Mouse (Mus musculus): ENCODE measurements around the gene Rara.

GRCm38 (mm10) chr11:98960313-98960906, 32.8 kb downstream of the Rara start:
- TF ChIP-seq CTCF (conservative IDR thresholded peaks at IDR 0.05; ENCODE audit: low read length) (no peak), NANOG (IDR thresholded peaks at IDR 0.05; ENCODE audit: borderline replicate concordance, low read length) (no peak), POU5F1 (IDR thresholded peaks at IDR 0.05; ENCODE audit: borderline replicate concordance, low read length) (no peak)

All from E14TG2a.4 (cell line).